Mouse (Mus musculus) olfactory bulb, adult 2 months (tissue): ENCODE measurements around the gene Scgb2b2. TPM values are rescaled to one million over a fixed set of nuclear protein-coding genes. Genes with fewer than 3 reads are reported as not detected.

Experiments
- H3K27ac ChIP-seq: fragments of 200-500 bp; 2 replicates; pipeline ENCODE4 v1.5.1; 2012; ENCODE audit warnings: low read depth, low read length; ENCODE audit not compliant: insufficient read depth
- H3K4me1 ChIP-seq: fragments of 200-500 bp; 2 replicates; pipeline ENCODE4 v1.6.1; 2012; ENCODE audit warnings: low read length; ENCODE audit not compliant: control insufficient read depth, insufficient read depth
- H3K4me3 ChIP-seq: fragments of 200-500 bp; 2 replicates; pipeline ENCODE4 v1.5.1; 2012; ENCODE audit warnings: mild to moderate bottlenecking, low read depth, low read length, moderate library complexity; ENCODE audit not compliant: insufficient read depth
- CTCF ChIP-seq: fragments of 200-500 bp; IDR thresholded peaks from 2 replicates; pipeline ENCODE4 v1.5.1; 2012; ENCODE audit warnings: low read depth, mild to moderate bottlenecking, low read length, moderate library complexity; ENCODE audit not compliant: insufficient read depth
- POLR2A ChIP-seq: fragments of 200-500 bp; IDR thresholded peaks from 2 replicates; pipeline ENCODE4 v1.6.1; 2012; ENCODE audit warnings: mild to moderate bottlenecking, low read depth, low read length, moderate library complexity; ENCODE audit not compliant: insufficient read depth
- WGBS: fragments of 180-500 bp; shearing (Covaris S2); methylation state at CpG from one replicate; pipeline ENCODE4 v1.1.7; 2018; 5-methylcytosine and 5-hydroxymethylcytosine counted together
- polyA plus RNA-seq: library from polyadenylated mRNA; stranded (reverse); fragments of >200 nt; gene quantifications from 2 replicates; pipeline ENCODE4 v1.2.4, GENCODE M21; 2012; ENCODE audit warnings: low replicate concordance; ENCODE audit not compliant: missing spikeins, insufficient read depth, insufficient read length

The Scgb2b2 gene
- not detected in 2 replicates for polyA plus RNA-seq

- Histone ChIP-seq H3K4me1 (no peaks in the 10 kb centered on the region), H3K4me3 (no peak within 1 kb of the TSS), H3K27ac (no peak within 1 kb of the TSS)
- 84% methylated on average over 5 of the region's 5 CpGs for WGBS
- TF ChIP-seq CTCF: no peak
- TF ChIP-seq POLR2A: no peak
These were observed at the start of gene Scgb2b2 for GRCm38 (mm10) chr7:31290208-31290607. Scgb2b2 (plus strand) TSS chr7:31290508.

GRCm38 (mm10) chr7:31291721-31292120 is 1.4 kb downstream of the Scgb2b2 start, which contains the start of gene Scgb1b2:
Scgb1b2 (minus strand) TSS chr7:31291821.
- Histone ChIP-seq H3K4me3 (no peak within 1 kb of the TSS), H3K4me1 (no peaks in the 10 kb centered on the region), H3K27ac (no peak within 1 kb of the TSS)
- TF ChIP-seq POLR2A (no peak), CTCF (no peak)
- 80% methylated on average over 3 of the region's 3 CpGs for WGBS

Other genes with a start within 250 kb of the Scgb2b2 start
- not detected in 2 replicates for gene Fxyd5, start 248.0 kb upstream of the Scgb2b2 start, polyA plus RNA-seq
- gene Fxyd7, start 239.0 kb upstream of the Scgb2b2 start, polyA plus RNA-seq: not detected in 2 replicates
- gene Fxyd1, start 233.3 kb upstream of the Scgb2b2 start, polyA plus RNA-seq: not detected in 2 replicates
- gene Lgi4, start 231.2 kb upstream of the Scgb2b2 start, polyA plus RNA-seq: not detected in 2 replicates
- gene Fxyd3, start 213.8 kb upstream of the Scgb2b2 start, polyA plus RNA-seq: not detected in 2 replicates
- gene Hpn, start 175.2 kb upstream of the Scgb2b2 start, polyA plus RNA-seq: not detected in 2 replicates
- gene Scn1b, start 163.5 kb upstream of the Scgb2b2 start, polyA plus RNA-seq: not detected in 2 replicates
- gene Gramd1a, start 134.6 kb upstream of the Scgb2b2 start, polyA plus RNA-seq: not detected in 2 replicates
- gene Scgb1b2, start 1.3 kb downstream of the Scgb2b2 start, polyA plus RNA-seq: not detected in 2 replicates
- not detected in 2 replicates for gene Scgb2b3, start 71.6 kb downstream of the Scgb2b2 start, polyA plus RNA-seq
- gene Scgb1b3, start 85.1 kb downstream of the Scgb2b2 start, polyA plus RNA-seq: not detected in 2 replicates